Mouse (Mus musculus) CH12.LX (cell line): ENCODE measurements around the gene Dpagt1. TPM values are rescaled to one million over a fixed set of nuclear protein-coding genes. Genes with fewer than 3 reads are reported as not detected.

Experiments
- DNase-seq: peaks from one replicate; pipeline ENCODE4 v3.0.0-alpha.2; 2013; ENCODE audit errors: extremely low read depth
- H3K27ac ChIP-seq: 2 replicates; pipeline ENCODE4 v1.5.1; 2012; ENCODE audit warnings: low read depth, mild to moderate bottlenecking, control low read depth, moderate library complexity; ENCODE audit not compliant: insufficient read depth
- H3K27me3 ChIP-seq: replicated peaks from 2 replicates; pipeline ENCODE3; 2012; ENCODE audit warnings: inconsistent platforms
- H3K36me3 ChIP-seq, 2 experiments: replicated peaks in 1 of 2; 2 replicates each; pipeline versions ENCODE3 to v1.6.1; 2012; ENCODE audit warnings: inconsistent platforms in 1 of 2, low read length in 1 of 2, mild to moderate bottlenecking in 1 of 2, mixed read lengths in 1 of 2, moderate library complexity in 1 of 2; ENCODE audit not compliant: control insufficient read depth in 1 of 2, insufficient read depth in 1 of 2
- H3K4me1 ChIP-seq, 2 experiments: 2 replicates each; pipeline ENCODE4 v1.6.1; 2012; ENCODE audit warnings: inconsistent platforms in 1 of 2, moderate library complexity in 1 of 2; ENCODE audit not compliant: insufficient read depth in 2 of 2, control insufficient read depth in 1 of 2
- H3K4me2 ChIP-seq: 2 replicates; pipeline ENCODE4 v1.6.1; 2012; ENCODE audit warnings: low read depth, mild to moderate bottlenecking, control low read depth; ENCODE audit not compliant: poor library complexity, insufficient read depth, severe bottlenecking
- H3K4me3 ChIP-seq, 3 experiments: fragments of 150-350 bp in 1 of 3; sonication (generic) in 1 of 3; replicated peaks in 1 of 3; 2 replicates each; pipeline versions ENCODE3 to v1.5.1; 2011 to 2012; ENCODE audit warnings: low read depth in 2 of 3, low read length in 2 of 3, mild to moderate bottlenecking in 2 of 3, moderate library complexity in 2 of 3, control low read depth in 1 of 3, improper control_type of control experiment in 1 of 3, inconsistent platforms in 1 of 3, mixed read lengths in 1 of 3; ENCODE audit not compliant: poor library complexity in 1 of 3
- H3K79me2 ChIP-seq: replicated peaks from 2 replicates; pipeline ENCODE4 v1.6.1; 2012; ENCODE audit warnings: mild to moderate bottlenecking, moderate library complexity; ENCODE audit not compliant: control insufficient read depth, poor library complexity, insufficient read depth, severe bottlenecking; ENCODE audit errors: extremely low read depth
- H3K9ac ChIP-seq: 2 replicates; pipeline ENCODE4 v1.6.1; 2012; ENCODE audit warnings: low read depth, mild to moderate bottlenecking, control low read depth, moderate library complexity; ENCODE audit not compliant: insufficient read depth
- H3K9me3 ChIP-seq: replicated peaks from 2 replicates; pipeline ENCODE3; 2012; ENCODE audit warnings: low read length, inconsistent platforms, mixed read lengths
- CHD1 ChIP-seq: IDR thresholded peaks from 2 replicates; pipeline ENCODE4 v1.6.1; 2012; ENCODE audit warnings: low read depth, low read length, improper control_type of control experiment, inconsistent platforms
- CHD2 ChIP-seq: IDR thresholded peaks from 2 replicates; pipeline ENCODE4 v1.6.1; 2011; ENCODE audit warnings: low read length, improper control_type of control experiment
- CTCF ChIP-seq, 2 experiments: IDR thresholded peaks in 1 of 2; conservative IDR thresholded peaks in 1 of 2; 2 replicates each; pipeline ENCODE4 v1.5.1; 2011 to 2012; ENCODE audit warnings: low read depth in 2 of 2, low read length in 2 of 2, improper control_type of control experiment in 1 of 2, inconsistent platforms in 1 of 2, mild to moderate bottlenecking in 1 of 2, moderate library complexity in 1 of 2
- E2F4 ChIP-seq: IDR thresholded peaks from 2 replicates; pipeline ENCODE4 v1.6.1; 2011; ENCODE audit warnings: low read depth, low read length, improper control_type of control experiment; ENCODE audit not compliant: insufficient replicate concordance
- ELF1 ChIP-seq: IDR thresholded peaks from 2 replicates; pipeline ENCODE4 v1.6.1; 2014; ENCODE audit warnings: low read depth, mild to moderate bottlenecking, inconsistent platforms, low read length, improper control_type of control experiment
- ETS1 ChIP-seq: conservative IDR thresholded peaks from 2 replicates; pipeline ENCODE4 v1.6.1; 2012; ENCODE audit warnings: low read depth, mild to moderate bottlenecking, inconsistent platforms, low read length, improper control_type of control experiment, moderate library complexity
- GABPA ChIP-seq: IDR thresholded peaks from 2 replicates; pipeline ENCODE4 v1.6.1; 2012; ENCODE audit warnings: low read depth, low read length, improper control_type of control experiment, inconsistent platforms; ENCODE audit not compliant: insufficient replicate concordance
- IRF4 ChIP-seq: IDR thresholded peaks from 2 replicates; pipeline ENCODE4 v1.6.1; 2014; ENCODE audit warnings: low read depth, mild to moderate bottlenecking, inconsistent platforms, low read length, improper control_type of control experiment
- JUN ChIP-seq: IDR thresholded peaks from 2 replicates; pipeline ENCODE4 v1.6.1; 2011; ENCODE audit warnings: low read depth, mild to moderate bottlenecking, low read length, improper control_type of control experiment, moderate library complexity; ENCODE audit not compliant: insufficient read depth
- JUND ChIP-seq: conservative IDR thresholded peaks from 2 replicates; pipeline ENCODE4 v1.6.1; 2011; ENCODE audit warnings: low read depth, low read length, improper control_type of control experiment
- MAFK ChIP-seq: IDR thresholded peaks from 2 replicates; pipeline ENCODE4 v1.6.1; 2011; ENCODE audit warnings: low read length, improper control_type of control experiment; ENCODE audit not compliant: insufficient replicate concordance
- NELFE ChIP-seq: IDR thresholded peaks from 2 replicates; pipeline ENCODE4 v1.6.1; 2011; ENCODE audit warnings: low read depth, low read length, improper control_type of control experiment
- NRF1 ChIP-seq: IDR thresholded peaks from 2 replicates; pipeline ENCODE4 v1.6.1; 2014; ENCODE audit warnings: low read depth, mild to moderate bottlenecking, inconsistent platforms, low read length, improper control_type of control experiment, moderate library complexity
- PAX5 ChIP-seq: IDR thresholded peaks from 2 replicates; pipeline ENCODE4 v1.6.1; 2012; ENCODE audit warnings: low read length, inconsistent platforms, mixed read lengths
- SIN3A ChIP-seq: IDR thresholded peaks from 2 replicates; pipeline ENCODE4 v1.6.1; 2012; ENCODE audit warnings: low read length, improper control_type of control experiment, inconsistent platforms
- TCF12 ChIP-seq: IDR thresholded peaks from 2 replicates; pipeline ENCODE4 v1.6.1; 2014; ENCODE audit warnings: low read depth, mild to moderate bottlenecking, inconsistent platforms, low read length, improper control_type of control experiment
- UBTF ChIP-seq: IDR thresholded peaks from 2 replicates; pipeline ENCODE4 v1.6.1; 2012; ENCODE audit warnings: low read depth, mild to moderate bottlenecking, inconsistent platforms, low read length, improper control_type of control experiment, moderate library complexity
- USF1 ChIP-seq: IDR thresholded peaks from 2 replicates; pipeline ENCODE4 v1.6.1; 2014; ENCODE audit warnings: low read depth, mild to moderate bottlenecking, inconsistent platforms, low read length, improper control_type of control experiment
- dilution Hi-C: fragments of 300-500 bp; cut with MboI; formaldehyde crosslinking; loops from 2 replicates; pipeline ENCODE4 v1.14.3; 2020; ENCODE audit warnings: low sequenced_read_pairs; ENCODE audit not compliant: extremely low pct_unique_long_range_greater_than_20kb, extremely low pct_ligation_motif_present
- in situ Hi-C: fragments of 300-500 bp; cut with MboI; formaldehyde crosslinking; loops from 3 replicates; pipeline ENCODE4 v1.14.3; 2019; ENCODE audit warnings: low sequenced_read_pairs, low pct_ligation_motif_present, low pct_unique_long_range_greater_than_20kb, mixed read lengths
- polyA plus RNA-seq: library from polyadenylated mRNA; unstranded; fragments of >175 nt; gene quantifications from 2 replicates; pipeline ENCODE4 v1.2.1, GENCODE M21; 2012; ENCODE audit warnings: low read depth; ENCODE audit not compliant: insufficient read length
- total RNA-seq, 2 experiments: library from RNA; depleted of rRNA; stranded (reverse); fragments of 300-350 nt in 1 of 2; fragments of >200 nt in 1 of 2; gene quantifications; 2 replicates each; pipeline ENCODE4 v1.2.3; 2012 to 2014

Gene Dpagt1
- total and polyA plus RNA-seq, 3 experiments: 8.5 to 41.7 (median 15.8) TPM

DNA sequence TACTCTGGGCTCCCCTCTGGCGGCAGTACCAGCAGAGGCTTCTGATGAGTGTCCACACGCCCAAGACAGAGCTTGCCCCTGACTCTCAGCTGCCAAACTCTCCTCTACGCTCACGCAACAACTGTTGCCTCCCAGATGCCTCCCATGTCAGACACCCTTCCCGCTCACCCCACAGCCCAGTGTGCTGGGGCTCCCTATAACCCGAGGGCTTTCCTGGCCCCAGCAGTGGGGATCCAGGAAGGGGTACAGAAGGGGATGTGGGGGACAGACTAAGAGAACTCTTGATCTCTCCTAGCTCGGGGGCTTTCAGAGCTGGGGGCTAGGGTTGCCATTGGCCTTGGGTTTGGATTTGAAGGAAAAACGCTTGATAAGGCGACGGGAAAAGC is 15.1 kb upstream of the Dpagt1 start:
- Histone ChIP-seq H3K27ac (no peak overlapping the region), H3K36me3 (peaks cover 22 to 56% of the 10 kb centered on the region in 2 experiments), H3K4me1 (peaks cover 0 to 24% of the 10 kb centered on the region in 2 experiments; a peak in 2 of 4 replicates), H3K79me2 (no peaks in the 10 kb centered on the region), H3K4me3 (no peak overlapping the region), H3K9ac (no peak overlapping the region), H3K9me3 (no peaks in the 10 kb centered on the region), H3K4me2 (no peak overlapping the region), H3K27me3 (no peaks in the 10 kb centered on the region)
- DNase-seq: no peak
- no peak for TF ChIP-seq CHD1
- no peak for TF ChIP-seq NELFE
- no peak for TF ChIP-seq CTCF (conservative IDR thresholded peaks at IDR 0.05 in 1 of 2, IDR thresholded peaks at IDR 0.05 in 1 of 2; ENCODE audit: low read depth in 2 of 2, low read length in 2 of 2)
- no peak for TF ChIP-seq CHD2
- no peak for TF ChIP-seq JUN
- no peak for TF ChIP-seq TCF12
- TF ChIP-seq SIN3A: no peak
- TF ChIP-seq UBTF: no peak
- TF ChIP-seq GABPA: no peak
- no peak for TF ChIP-seq JUND
- no peak for TF ChIP-seq PAX5
- TF ChIP-seq ELF1: no peak
- dilution Hi-C loops: no loop called here
- in situ Hi-C loops: no loop called here

DNA sequence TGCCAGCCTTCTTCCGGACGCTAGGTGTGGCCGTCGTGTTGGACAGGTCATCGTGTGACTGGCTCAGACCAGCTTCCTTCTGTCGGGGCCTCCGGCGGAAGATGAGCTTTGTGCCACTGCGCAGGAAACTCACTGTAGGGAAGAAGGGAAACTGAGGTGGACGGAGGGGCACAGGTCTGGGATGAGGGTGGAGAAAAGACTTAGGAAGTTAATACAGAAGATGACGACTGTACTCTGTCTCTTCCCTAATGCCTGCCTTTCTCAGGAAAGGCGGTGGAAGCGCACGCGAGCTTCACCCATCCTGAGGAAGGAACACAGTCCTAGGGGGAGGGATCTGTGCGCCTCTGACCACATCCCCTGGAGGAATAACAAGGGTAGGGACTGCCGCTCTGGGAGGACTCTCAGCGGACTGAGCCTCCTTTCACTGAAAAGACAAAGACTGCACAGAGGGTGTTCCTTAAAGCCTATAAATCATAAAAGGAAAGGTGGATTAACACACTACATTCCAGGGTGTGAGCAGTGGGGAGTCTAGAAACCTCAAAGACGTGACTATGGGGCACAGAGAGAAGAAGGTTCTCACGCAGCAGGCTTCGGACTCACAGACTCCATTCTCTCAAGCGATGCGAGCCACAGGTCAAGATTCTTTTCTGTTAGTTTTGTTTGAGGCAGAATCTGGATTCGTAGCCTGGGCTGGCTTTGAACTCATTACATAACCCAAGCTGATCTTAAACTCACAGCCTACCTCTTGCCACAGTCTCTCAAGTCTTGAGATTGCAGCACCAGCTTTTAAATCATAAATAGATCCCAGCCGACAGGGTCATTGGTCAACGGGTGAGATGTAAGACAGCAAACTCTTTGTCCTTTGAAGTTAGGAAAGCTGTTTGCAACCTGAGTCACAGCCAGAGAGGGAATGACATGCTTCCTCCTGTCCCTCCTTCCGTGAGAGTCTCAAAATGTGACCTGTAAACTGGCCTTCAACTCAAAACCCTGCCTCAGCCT is 14.4 kb upstream of the Dpagt1 start:
- no peaks in the 10 kb centered on the region for H3K9me3 ChIP-seq
- no peak for DNase-seq
- H3K27me3 ChIP-seq: no peaks in the 10 kb centered on the region
- H3K9ac ChIP-seq: no peak overlapping the region
- dilution Hi-C loops: no loop called here
- TF ChIP-seq MAFK (no peak), JUN (no peak), IRF4 (no peak), NRF1 (no peak), USF1 (no peak), ETS1 (no peak), E2F4 (no peak)
- H3K4me2 ChIP-seq: no peak overlapping the region
- peaks cover 0 to 22% of the 10 kb centered on the region in 2 experiments; a peak in 2 of 4 replicates for H3K4me1 ChIP-seq
- in situ Hi-C loops: no loop called here
- no peak overlapping the region for H3K27ac ChIP-seq
- H3K36me3 ChIP-seq: peaks cover 29 to 62% of the 10 kb centered on the region in 2 experiments
- no peak overlapping the region for H3K4me3 ChIP-seq
- H3K79me2 ChIP-seq: no peaks in the 10 kb centered on the region
